In the genomic region with DNA sequence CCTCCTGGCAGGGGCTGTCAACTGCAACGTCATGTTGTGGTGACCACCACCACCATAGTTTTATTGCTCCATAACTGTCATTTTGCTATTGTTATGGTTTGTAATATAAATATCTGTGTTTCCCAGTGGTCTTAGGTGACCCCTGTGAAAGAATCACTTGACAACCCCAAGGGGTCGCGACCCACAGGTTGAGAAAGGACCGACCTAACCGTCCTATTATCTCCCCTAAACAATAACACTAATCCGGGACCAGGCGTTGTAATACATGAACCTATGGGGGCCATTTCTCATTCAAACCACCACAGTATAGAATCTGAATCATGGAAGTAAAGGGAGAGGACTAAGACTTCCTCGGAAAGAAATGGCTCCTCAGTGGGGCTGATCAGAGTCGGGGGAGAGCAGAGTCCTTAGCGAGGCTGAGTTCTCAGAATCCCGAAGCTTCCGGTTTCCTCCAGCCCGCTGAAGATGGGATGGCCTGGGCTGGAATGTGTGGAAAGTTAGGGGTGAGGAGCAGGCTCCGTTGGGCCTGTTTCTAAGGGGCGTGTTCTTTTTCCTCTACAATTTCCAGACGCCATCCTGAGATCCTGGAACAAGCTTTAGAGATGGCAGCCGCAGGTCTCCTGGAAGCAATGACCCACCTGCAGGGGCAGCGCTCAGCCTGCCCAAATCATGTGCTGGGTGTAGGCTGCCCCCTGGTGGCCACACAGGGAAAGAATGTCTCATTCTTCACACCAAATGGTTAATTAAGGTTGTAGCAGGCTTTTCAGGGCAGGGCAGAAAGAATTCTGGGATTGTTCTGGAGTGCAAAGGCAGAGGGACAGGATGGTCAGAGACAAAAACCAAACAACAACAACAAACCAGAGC, we compare ENCODE assay signal across 9 mouse cellular contexts. TPM values are rescaled to one million over a fixed set of nuclear protein-coding genes. Genes with fewer than 3 reads are reported as not detected.
DNase-seq lines count a peak whose midpoint lies in the region; ATAC-seq and TF ChIP-seq lines count a peak whose summit lies in the region.
"Had no signal": no experiment of that assay in that cellular context is flagged by ENCODE, and none has a peak within 500 bp of the region (broad histone marks: within the 10 kb centered on the region; RNA-seq: fewer than 3 reads in every experiment).

No protein-coding gene starts in this region.

- peaks cover 4% of the 10 kb centered on the region for H3K4me1 ChIP-seq in ES-Bruce4 (ENCODE audit: control insufficient read depth, insufficient read depth, low read length)
- peaks cover 25% of the 10 kb centered on the region for H3K4me1 ChIP-seq in brown adipose tissue, adult 24 weeks (ENCODE audit: control insufficient read depth, insufficient read depth, insufficient read length, low read length)
- H3K4me1 ChIP-seq in forebrain, embryonic 11.5 days (replicated peaks; ENCODE audit: control insufficient read depth, insufficient read depth, low read length) = 0 out of 2 replicates have a peak, but pooled peaks cover 5% of the 10 kb centered on the region
- H3K4me1 ChIP-seq in olfactory bulb, adult 2 months (ENCODE audit: control insufficient read depth, insufficient read depth, low read length) = peaks cover 23% of the 10 kb centered on the region
- peaks cover 47% of the 10 kb centered on the region for H3K4me1 ChIP-seq in thymus, adult 2 months (replicated peaks; ENCODE audit: control insufficient read depth, insufficient read depth, low read length)

- no peak for TF ChIP-seq EP300 in ES-Bruce4 (IDR thresholded peaks at IDR 0.05; ENCODE audit: insufficient read depth, low read depth, low read length)

- TF ChIP-seq CTCF in ES-Bruce4 (IDR thresholded peaks at IDR 0.05; ENCODE audit: low read depth, low read length) = peak; percentile 95
- TF ChIP-seq CTCF in olfactory bulb, adult 2 months (IDR thresholded peaks at IDR 0.05; ENCODE audit: insufficient read depth, low read depth, low read length) = peak; percentile 94
- peak; percentile 94 for TF ChIP-seq CTCF in thymus, adult 2 months (IDR thresholded peaks at IDR 0.05; ENCODE audit: borderline replicate concordance, control insufficient read depth, extremely low read depth, insufficient read depth, low read length, poor library complexity)

- intact Hi-C loops in heart, postnatal 10 days (cut with DNase I) = loop anchor here (1.0 to 10.0 kb wide), 3 partner anchors 84 to 352 kb away; a partner anchor contains a TSS

- TF ChIP-seq POLR2A in ES-Bruce4 (IDR thresholded peaks at IDR 0.05; ENCODE audit: insufficient read depth, low read length) = no peak
- no peak for TF ChIP-seq POLR2A in olfactory bulb, adult 2 months (IDR thresholded peaks at IDR 0.05; ENCODE audit: insufficient read depth, low read depth, low read length)
- TF ChIP-seq POLR2A in thymus, adult 2 months (IDR thresholded peaks at IDR 0.05; ENCODE audit: control insufficient read depth, extremely low read depth, insufficient read depth, low read length, poor library complexity) = no peak

- no peak overlapping the region; the same call in 1 of the 2 replicates for H3K9ac ChIP-seq in ES-Bruce4 (ENCODE audit: low read depth, poor library complexity, severe bottlenecking)
- H3K9ac ChIP-seq in forebrain, embryonic 11.5 days (ENCODE audit: low read length) = peak overlapping the region; percentile 55; the same call in 1 of the 2 replicates

- H3K4me2 ChIP-seq in forebrain, embryonic 11.5 days (ENCODE audit: low read depth, low read length, severe bottlenecking) = peak overlapping the region; percentile 47

- no peaks in the 10 kb centered on the region for H3K36me3 ChIP-seq in ES-Bruce4 (ENCODE audit: control insufficient read depth, insufficient read depth, low read length, poor library complexity, severe bottlenecking)
- no peaks in the 10 kb centered on the region for H3K36me3 ChIP-seq in forebrain, embryonic 11.5 days (ENCODE audit: control insufficient read depth, insufficient read depth, low read length)
- H3K36me3 ChIP-seq in thymus, adult 2 months (ENCODE audit: control insufficient read depth, insufficient read depth, low read length) = no peaks in the 10 kb centered on the region

- DNase-seq in forebrain, embryonic 11.5 days (ENCODE audit: low spot score) = peak; percentile 93
- peak; percentile 90 to 92 for DNase-seq in heart, postnatal 10 days
- DNase-seq in kidney, postnatal 36 days = peak; percentile 89 to 94
- peak; percentile 82 to 89 for DNase-seq in lung, adult 18-20 months
- peak; percentile 87 for DNase-seq in thymus, adult 2 months

- 20% methylated on average over 18 of the region's 18 CpGs for WGBS in forebrain, embryonic 11.5 days
- 14% methylated on average over 18 of the region's 18 CpGs for WGBS in olfactory bulb, adult 2 months
- WGBS in thymus, adult 2 months = 38% methylated on average over 18 of the region's 18 CpGs

- peak overlapping the region; percentile 47 for H3K4me3 ChIP-seq in ES-Bruce4 (ENCODE audit: low read depth, low read length)
- H3K4me3 ChIP-seq in brown adipose tissue, adult 24 weeks (ENCODE audit: insufficient read depth, low read depth, low read length) = peak overlapping the region; percentile 24
- peak overlapping the region; percentile 19 for H3K4me3 ChIP-seq in forebrain, embryonic 11.5 days (ENCODE audit: low read depth, low read length)
- H3K4me3 ChIP-seq in olfactory bulb, adult 2 months (ENCODE audit: insufficient read depth, low read depth, low read length) = no peak overlapping the region
- H3K4me3 ChIP-seq in thymus, adult 2 months (ENCODE audit: control insufficient read depth, insufficient read depth, low read length) = peak overlapping the region; percentile 28; the same call in 1 of the 2 replicates

- H3K27me3 ChIP-seq in ES-Bruce4 (ENCODE audit: control insufficient read depth, insufficient read depth, low read length, poor library complexity, severe bottlenecking) = no peaks in the 10 kb centered on the region
- H3K27me3 ChIP-seq in forebrain, embryonic 11.5 days (ENCODE audit: control insufficient read depth, insufficient read depth, low read length) = peaks cover 9% of the 10 kb centered on the region
- H3K27me3 ChIP-seq in thymus, adult 2 months (ENCODE audit: control insufficient read depth, insufficient read depth, low read length) = no peaks in the 10 kb centered on the region

- no peak overlapping the region for H3K27ac ChIP-seq in ES-Bruce4 (ENCODE audit: insufficient read depth, low read length)
- peak overlapping the region; percentile 94; the same call in 1 of the 2 replicates for H3K27ac ChIP-seq in brown adipose tissue, adult 24 weeks (replicated peaks; ENCODE audit: low read depth, low read length)
- no peak overlapping the region for H3K27ac ChIP-seq in forebrain, embryonic 11.5 days (ENCODE audit: low read depth, low read length)
- H3K27ac ChIP-seq in olfactory bulb, adult 2 months (ENCODE audit: insufficient read depth, low read depth, low read length) = no peak overlapping the region
- no peak overlapping the region for H3K27ac ChIP-seq in thymus, adult 2 months (ENCODE audit: control insufficient read depth, insufficient read depth, low read length)
- H3K27ac ChIP-seq: macrophage had no signal

- H3K9me3 ChIP-seq in ES-Bruce4 (replicated peaks; ENCODE audit: control insufficient read depth, insufficient read depth, low read length, poor library complexity, severe bottlenecking) = no peaks in the 10 kb centered on the region
- no peaks in the 10 kb centered on the region for H3K9me3 ChIP-seq in forebrain, embryonic 11.5 days (ENCODE audit: control insufficient read depth, low read length)

- peak; percentile 28; the same call in 1 of the 2 replicates for ATAC-seq in forebrain, embryonic 11.5 days (replicated peaks; ENCODE audit: low FRiP score)

RNA-seq across cellular contexts. Expression of a gene that starts 3.0 kb away (rescaled TPM):
- polyA plus RNA-seq in ES-Bruce4 (2011; ENCODE audit: insufficient read depth, insufficient read length, low read depth, missing spikeins) = 7.3 and 7.9 TPM in 2 replicates
- 4.4 and 7.1 TPM in 2 replicates for polyA plus RNA-seq in brown adipose tissue, adult 24 weeks (2012; ENCODE audit: insufficient read depth, insufficient read length, missing spikeins)
- 6.9 and 7.8 TPM in 2 replicates for polyA plus RNA-seq in forebrain, embryonic 11.5 days (2014; fragmentation: Nextera tagmentation; extraction: Ambion mirVana)
- total RNA-seq in heart, postnatal 10 days (2021) = 1 to 10 TPM; 9.9 to 10.0 TPM
- not detected in 2 replicates for polyA plus RNA-seq in olfactory bulb, adult 2 months (2012; ENCODE audit: insufficient read depth, insufficient read length, low replicate concordance, missing spikeins)
- polyA plus RNA-seq in thymus, adult 2 months (2012; rRNA removed) = 24.3 and 25.2 TPM in 2 replicates

RNA-seq across cellular contexts. Expression of a gene that starts 11.4 kb away (rescaled TPM):
- 1.0 TPM in 1 of 2 replicates, not detected in the other for polyA plus RNA-seq in ES-Bruce4 (2011; ENCODE audit: insufficient read depth, insufficient read length, low read depth, missing spikeins)
- not detected in 2 replicates for polyA plus RNA-seq in brown adipose tissue, adult 24 weeks (2012; ENCODE audit: insufficient read depth, insufficient read length, missing spikeins)
- polyA plus RNA-seq in forebrain, embryonic 11.5 days (2014; fragmentation: Nextera tagmentation; extraction: Ambion mirVana) = 0.19 TPM in 1 of 2 replicates, not detected in the other
- total RNA-seq in heart, postnatal 10 days (2021) = under 1 TPM in 1 of 2 experiments, not detected in 1; 0.45 TPM
- polyA plus RNA-seq in olfactory bulb, adult 2 months (2012; ENCODE audit: insufficient read depth, insufficient read length, low replicate concordance, missing spikeins) = not detected in 2 replicates
- 0.40 and 0.93 TPM in 2 replicates for polyA plus RNA-seq in thymus, adult 2 months (2012; rRNA removed)

RNA-seq across cellular contexts. Expression of a gene that starts 15.6 kb away (rescaled TPM):
- 21.7 and 24.5 TPM in 2 replicates for polyA plus RNA-seq in ES-Bruce4 (2011; ENCODE audit: insufficient read depth, insufficient read length, low read depth, missing spikeins)
- polyA plus RNA-seq in brown adipose tissue, adult 24 weeks (2012; ENCODE audit: insufficient read depth, insufficient read length, missing spikeins) = 98.3 and 102 TPM in 2 replicates
- polyA plus RNA-seq in forebrain, embryonic 11.5 days (2014; fragmentation: Nextera tagmentation; extraction: Ambion mirVana) = 50.4 and 51.5 TPM in 2 replicates
- 10 to 100 TPM; 18.7 to 21.4 TPM for total RNA-seq in heart, postnatal 10 days (2021)
- not detected in 2 replicates for polyA plus RNA-seq in olfactory bulb, adult 2 months (2012; ENCODE audit: insufficient read depth, insufficient read length, low replicate concordance, missing spikeins)
- polyA plus RNA-seq in thymus, adult 2 months (2012; rRNA removed) = 68.5 and 74.2 TPM in 2 replicates

RNA-seq across cellular contexts. Expression of a gene that starts 20.3 kb away (rescaled TPM):
- polyA plus RNA-seq in ES-Bruce4 (2011; ENCODE audit: insufficient read depth, insufficient read length, low read depth, missing spikeins) = 40.5 and 44.8 TPM in 2 replicates
- polyA plus RNA-seq in brown adipose tissue, adult 24 weeks (2012; ENCODE audit: insufficient read depth, insufficient read length, missing spikeins) = 55.0 and 67.5 TPM in 2 replicates
- polyA plus RNA-seq in forebrain, embryonic 11.5 days (2014; fragmentation: Nextera tagmentation; extraction: Ambion mirVana) = 41.8 and 44.3 TPM in 2 replicates
- 10 to 100 TPM; 14.1 to 18.1 TPM for total RNA-seq in heart, postnatal 10 days (2021)
- polyA plus RNA-seq in olfactory bulb, adult 2 months (2012; ENCODE audit: insufficient read depth, insufficient read length, low replicate concordance, missing spikeins) = not detected in 2 replicates
- polyA plus RNA-seq in thymus, adult 2 months (2012; rRNA removed) = 79.1 and 110 TPM in 2 replicates

RNA-seq across cellular contexts. Expression of a gene that starts 28.5 kb away (rescaled TPM):
- 35.1 and 35.3 TPM in 2 replicates for polyA plus RNA-seq in ES-Bruce4 (2011; ENCODE audit: insufficient read depth, insufficient read length, low read depth, missing spikeins)
- polyA plus RNA-seq in brown adipose tissue, adult 24 weeks (2012; ENCODE audit: insufficient read depth, insufficient read length, missing spikeins) = 1.7 and 3.6 TPM in 2 replicates
- 74.1 and 79.7 TPM in 2 replicates for polyA plus RNA-seq in forebrain, embryonic 11.5 days (2014; fragmentation: Nextera tagmentation; extraction: Ambion mirVana)
- 1 to 10 TPM; 5.0 to 5.6 TPM for total RNA-seq in heart, postnatal 10 days (2021)
- not detected in 2 replicates for polyA plus RNA-seq in olfactory bulb, adult 2 months (2012; ENCODE audit: insufficient read depth, insufficient read length, low replicate concordance, missing spikeins)
- 6.0 and 6.1 TPM in 2 replicates for polyA plus RNA-seq in thymus, adult 2 months (2012; rRNA removed)

Comparison
In these comparisons a context has a peak if more than half of its experiments do, and no peak if none do; other contexts are left out.
1. RNA of a gene that starts 15.6 kb away (polyA plus RNA-seq): 98.3 to 102 TPM in brown adipose tissue, adult 24 weeks, 68.5 to 74.2 TPM in thymus, adult 2 months, 50.4 to 51.5 TPM in forebrain, embryonic 11.5 days and 21.7 to 24.5 TPM in ES-Bruce4; not detected in olfactory bulb, adult 2 months; every median in the first group is over 10 times any median in the second.
2. Peak in every context shown above with its lines, with median percentiles within 50 percentile points of each other: CTCF ChIP-seq and DNase-seq.